Mouse (Mus musculus) cerebellum, postnatal 36 days (tissue): ENCODE data around the gene Gng5.

Experiments
- DNase-seq, 2 experiments: peaks; one replicate each; pipeline ENCODE4 v3.0.0; 2021 to 2022; ENCODE audit warnings: mixed read lengths in 2 of 2

Gene Gng5

DNA sequence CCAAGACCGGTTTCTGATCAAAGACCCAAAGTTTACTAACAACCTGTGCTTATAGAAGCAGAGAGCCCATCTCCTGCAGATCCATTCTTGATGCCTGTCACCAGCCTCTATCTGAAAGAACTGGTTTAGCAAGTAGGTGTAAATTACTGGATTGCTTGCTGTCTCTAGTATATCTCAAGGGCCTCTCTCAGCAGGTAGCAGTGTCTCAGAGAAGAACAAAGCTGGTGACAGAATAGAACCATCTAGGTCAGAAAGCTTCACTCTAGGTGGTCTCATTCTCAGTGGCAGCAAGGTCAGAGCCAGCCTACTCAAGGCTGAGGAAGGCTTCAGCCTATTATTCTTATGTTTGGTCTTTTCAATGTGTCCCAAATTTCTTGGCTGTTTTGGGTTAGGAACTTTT lies 44.0 kb downstream of the Gng5 start:
- no peak for DNase-seq

DNA sequence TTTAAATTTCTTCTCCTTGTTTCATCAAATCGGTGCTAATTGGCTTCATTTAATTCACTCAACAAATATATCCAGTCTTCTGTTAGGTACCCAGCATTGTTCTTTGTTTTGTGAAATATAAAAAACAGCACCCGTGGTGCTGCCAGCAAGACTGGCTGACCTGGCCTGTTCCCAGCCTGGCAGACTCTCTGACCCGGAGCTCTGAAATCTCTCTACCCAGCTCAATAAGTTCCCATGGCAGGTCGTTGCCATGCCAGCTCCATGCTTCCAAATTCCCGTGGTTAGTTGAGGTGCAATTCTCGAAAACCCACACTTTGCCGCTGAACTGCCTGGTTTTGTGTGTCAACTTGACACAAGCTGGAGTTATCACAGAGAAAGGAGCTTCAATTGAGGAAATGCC lies 55.2 kb downstream of the Gng5 start:
- DNase-seq = no peak
